Mouse (Mus musculus): Measurements from ENCODE around the gene Zfp800. TPM values are rescaled to one million over a fixed set of nuclear protein-coding genes. Genes with fewer than 3 reads are reported as not detected.

Gene Zfp800
- polyA plus RNA-seq, 1 experiment from 2014 or later: 19.8 TPM

DNA sequence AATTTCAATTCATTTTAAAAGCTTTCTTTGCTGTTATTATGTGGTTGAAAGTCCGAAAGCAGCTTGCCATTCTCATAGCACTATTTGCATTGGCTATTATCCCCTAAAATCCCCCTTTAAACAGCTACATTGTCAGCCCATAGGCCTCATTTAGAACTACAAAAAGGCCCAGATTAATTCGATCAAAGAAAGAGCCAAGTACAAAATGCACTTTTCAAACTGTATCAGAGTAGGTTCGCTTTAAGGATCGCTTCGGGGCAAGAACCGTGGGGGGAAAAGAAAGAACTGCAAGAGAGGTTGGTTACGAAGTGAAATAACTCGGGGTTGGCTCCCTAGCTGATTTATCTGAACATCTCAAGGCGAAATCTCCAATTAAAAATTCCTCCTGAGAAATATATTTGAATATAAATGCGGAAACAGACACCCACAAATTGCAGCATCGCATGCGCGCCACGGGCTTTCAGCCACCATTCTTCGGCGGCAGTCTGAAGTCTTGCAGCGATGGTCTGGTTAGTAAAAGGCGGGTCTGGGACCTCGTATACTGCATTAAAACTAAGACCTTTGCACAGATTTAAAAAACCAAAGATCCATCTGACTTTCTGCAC lies 850 bp downstream of the Zfp800 start:
- H3K9ac ChIP-seq: no peak overlapping the region
- 3% methylated on average over 19 of the region's 19 CpGs for WGBS
- peak; percentile 66 for DNase-seq

GRCm38 (mm10) chr6:28396051-28396852 lies 1.6 kb downstream of the Zfp800 start:
- Histone ChIP-seq H3K9me3 (ENCODE audit: low read depth, low read length) (no peaks in the 10 kb centered on the region), H3K9ac (no peak overlapping the region), H3K4me2 (peak overlapping the region; percentile 65; the same call in 1 of the 2 replicates), H3K4me1 (ENCODE audit: insufficient read depth) (no peaks in the 10 kb centered on the region), H3K27me3 (ENCODE audit: insufficient read depth, low read length) (peaks cover 27% of the 10 kb centered on the region), H3K36me3 (ENCODE audit: insufficient read depth) (no peaks in the 10 kb centered on the region), H3K27ac (ENCODE audit: low read depth) (no peak overlapping the region), H3K4me3 (ENCODE audit: low read depth, low read length) (peak overlapping the region; percentile 34)
- TF ChIP-seq CTCF (IDR thresholded peaks at IDR 0.05; ENCODE audit: low read depth): no peak
- WGBS: 27% methylated on average over 15 of the region's 15 CpGs
- DNase-seq (no peak), ATAC-seq (ENCODE audit: insufficient read depth) (no peak)

More for the DNA sequence above, 850 bp downstream of the Zfp800 start:
- Histone ChIP-seq H3K4me3 (ENCODE audit: low read depth, low read length) (peak overlapping the region; percentile 34), H3K4me1 (ENCODE audit: insufficient read depth) (no peaks in the 10 kb centered on the region), H3K36me3 (ENCODE audit: insufficient read depth) (no peaks in the 10 kb centered on the region), H3K9me3 (ENCODE audit: low read depth, low read length) (no peaks in the 10 kb centered on the region), H3K4me2 (peak overlapping the region; percentile 65), H3K27me3 (ENCODE audit: insufficient read depth, low read length) (peaks cover 27% of the 10 kb centered on the region), H3K27ac (ENCODE audit: low read depth) (no peak overlapping the region)
- no peak for TF ChIP-seq CTCF (IDR thresholded peaks at IDR 0.05; ENCODE audit: low read depth)
- no peak for ATAC-seq (ENCODE audit: insufficient read depth)

DNA sequence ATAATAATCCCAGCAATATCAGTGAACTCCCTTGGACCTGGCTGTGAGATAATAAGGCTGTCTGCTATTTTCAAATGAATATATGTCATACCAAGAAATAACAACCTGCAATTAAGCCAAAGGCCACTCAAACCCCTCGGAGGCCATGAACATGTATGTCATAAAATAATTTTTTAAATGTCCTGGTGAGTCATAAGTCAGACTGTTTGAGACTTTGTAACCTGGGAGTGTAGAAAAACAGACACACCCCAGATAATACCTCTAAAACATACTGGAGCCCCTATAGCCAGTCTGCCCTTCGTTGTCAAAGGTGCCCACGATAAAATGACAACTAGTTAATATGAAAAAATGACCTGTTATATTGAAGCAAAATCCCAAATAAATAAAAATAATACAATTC lies 8.8 kb downstream of the Zfp800 start:
- Histone ChIP-seq H3K36me3 (ENCODE audit: insufficient read depth) (no peaks in the 10 kb centered on the region), H3K9ac (no peak overlapping the region), H3K27ac (ENCODE audit: low read depth) (no peak overlapping the region), H3K27me3 (ENCODE audit: insufficient read depth, low read length) (no peaks in the 10 kb centered on the region), H3K9me3 (ENCODE audit: low read depth, low read length) (no peaks in the 10 kb centered on the region), H3K4me2 (no peak overlapping the region), H3K4me3 (ENCODE audit: low read depth, low read length) (no peak overlapping the region), H3K4me1 (ENCODE audit: insufficient read depth) (no peaks in the 10 kb centered on the region)
- ATAC-seq (ENCODE audit: insufficient read depth): no peak
- WGBS: 84% methylated on average over 3 of the region's 3 CpGs
- no peak for DNase-seq
- no peak for TF ChIP-seq CTCF (IDR thresholded peaks at IDR 0.05; ENCODE audit: low read depth)

GRCm38 (mm10) chr6:28385169-28385568 lies 12.6 kb downstream of the Zfp800 start:
- ATAC-seq (ENCODE audit: insufficient read depth) (no peak), DNase-seq (no peak)
- no peak overlapping the region for H3K9ac ChIP-seq
- TF ChIP-seq CTCF (IDR thresholded peaks at IDR 0.05; ENCODE audit: low read depth): no peak
- H3K27me3 ChIP-seq (ENCODE audit: insufficient read depth, low read length): no peaks in the 10 kb centered on the region
- no peaks in the 10 kb centered on the region for H3K9me3 ChIP-seq (ENCODE audit: low read depth, low read length)
- WGBS: 78% methylated on average over 3 of the region's 3 CpGs
- no peaks in the 10 kb centered on the region for H3K4me1 ChIP-seq (ENCODE audit: insufficient read depth)
- H3K4me2 ChIP-seq: no peak overlapping the region
- no peak overlapping the region for H3K4me3 ChIP-seq (ENCODE audit: low read depth, low read length)
- no peaks in the 10 kb centered on the region for H3K36me3 ChIP-seq (ENCODE audit: insufficient read depth)
- H3K27ac ChIP-seq (ENCODE audit: low read depth): no peak overlapping the region

GRCm38 (mm10) chr6:28381983-28382382 lies 15.8 kb downstream of the Zfp800 start:
- Histone ChIP-seq H3K36me3 (ENCODE audit: insufficient read depth) (no peaks in the 10 kb centered on the region), H3K9ac (no peak overlapping the region), H3K4me3 (ENCODE audit: low read depth, low read length) (no peak overlapping the region), H3K4me1 (ENCODE audit: insufficient read depth) (no peaks in the 10 kb centered on the region), H3K9me3 (ENCODE audit: low read depth, low read length) (no peaks in the 10 kb centered on the region), H3K27ac (ENCODE audit: low read depth) (no peak overlapping the region), H3K27me3 (ENCODE audit: insufficient read depth, low read length) (no peaks in the 10 kb centered on the region), H3K4me2 (no peak overlapping the region)
- WGBS: 52% methylated on average over 4 of the region's 4 CpGs
- ATAC-seq (ENCODE audit: insufficient read depth): no peak
- TF ChIP-seq CTCF (IDR thresholded peaks at IDR 0.05; ENCODE audit: low read depth): no peak
- DNase-seq: no peak

DNA sequence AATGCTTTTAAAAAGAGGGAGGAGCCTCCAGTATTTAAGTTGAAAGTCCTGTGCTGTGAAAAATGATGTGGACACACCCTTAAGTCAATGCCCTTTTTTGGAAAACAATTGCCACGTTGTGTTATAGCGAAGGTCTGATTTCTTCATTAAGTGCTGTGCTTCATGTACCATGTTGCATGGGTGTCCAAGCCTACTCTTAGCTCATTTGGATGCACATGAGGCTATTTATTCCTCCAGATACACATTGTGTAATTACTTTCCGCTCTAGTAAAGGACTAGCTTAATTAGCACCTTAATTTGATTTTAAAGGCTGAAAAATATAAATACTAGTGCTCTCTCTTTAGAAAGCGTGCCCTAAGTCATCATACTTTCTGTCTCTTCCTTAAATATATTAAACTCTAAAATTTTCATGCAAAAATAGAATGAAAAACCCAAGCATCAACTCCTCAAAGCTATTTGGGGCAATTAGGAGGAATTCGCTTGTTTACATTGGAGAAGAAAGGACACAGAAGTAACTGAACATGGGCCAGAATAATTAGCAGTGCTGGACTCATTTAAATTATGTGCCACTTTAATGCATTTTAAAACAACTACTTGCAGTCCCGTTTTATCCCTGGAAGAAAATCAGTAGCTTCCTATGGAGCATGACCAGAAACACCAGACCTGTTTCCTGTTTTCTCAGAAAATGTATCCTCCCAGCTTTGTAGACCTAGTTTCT lies 27.7 kb downstream of the Zfp800 start:
- Histone ChIP-seq H3K4me1 (ENCODE audit: insufficient read depth) (no peaks in the 10 kb centered on the region), H3K4me2 (no peak overlapping the region), H3K27ac (ENCODE audit: low read depth) (no peak overlapping the region), H3K9me3 (ENCODE audit: low read depth, low read length) (no peaks in the 10 kb centered on the region), H3K9ac (no peak overlapping the region), H3K27me3 (ENCODE audit: insufficient read depth, low read length) (no peaks in the 10 kb centered on the region), H3K4me3 (ENCODE audit: low read depth, low read length) (no peak overlapping the region), H3K36me3 (ENCODE audit: insufficient read depth) (no peaks in the 10 kb centered on the region)
- 81% methylated on average over 6 of the region's 6 CpGs for WGBS
- ATAC-seq (ENCODE audit: insufficient read depth): no peak
- no peak for TF ChIP-seq CTCF (IDR thresholded peaks at IDR 0.05; ENCODE audit: low read depth)
- no peak for DNase-seq

- H3K9me3 ChIP-seq (ENCODE audit: low read depth, low read length): no peaks in the 10 kb centered on the region
- H3K4me3 ChIP-seq (ENCODE audit: low read depth, low read length): no peak overlapping the region
- H3K36me3 ChIP-seq (ENCODE audit: insufficient read depth): no peaks in the 10 kb centered on the region
- no peak overlapping the region for H3K4me2 ChIP-seq
- WGBS: 92% methylated on average over 9 of the region's 9 CpGs
- no peak overlapping the region for H3K27ac ChIP-seq (ENCODE audit: low read depth)
- no peak overlapping the region for H3K9ac ChIP-seq
- no peaks in the 10 kb centered on the region for H3K4me1 ChIP-seq (ENCODE audit: insufficient read depth)
- TF ChIP-seq CTCF (IDR thresholded peaks at IDR 0.05; ENCODE audit: low read depth): no peak
- H3K27me3 ChIP-seq (ENCODE audit: insufficient read depth, low read length): no peaks in the 10 kb centered on the region
- no peak for ATAC-seq (ENCODE audit: insufficient read depth)
- DNase-seq: no peak
These were observed 30.2 kb downstream of the Zfp800 start for GRCm38 (mm10) chr6:28367575-28367974.

Measured in lung, embryonic 14.5 days (tissue).